Mouse (Mus musculus) left cerebral cortex, adult 8-10 months (tissue): ENCODE measurements around the gene Spef2. TPM values are rescaled to one million over a fixed set of nuclear protein-coding genes. Genes with fewer than 3 reads are reported as not detected.
"Not testable (repeated sequence)": the region's sequence is repeated elsewhere in the genome, so short reads cannot be mapped to it uniquely, and the experiment has no call there.

Experiments used
- DNase-seq, 2 experiments: peaks; one replicate each; pipeline ENCODE4 v3.0.0; 2022; ENCODE audit warnings: low spot score in 2 of 2
- total RNA-seq, 4 experiments: library from RNA; stranded (reverse); gene quantifications; 2 replicates each; pipeline ENCODE4 v1.2.4; 2022

Spef2 gene
- total RNA-seq, 4 experiments from 2014 or later, result 1.5 to 1.9 (median 1.6) TPM

DNA sequence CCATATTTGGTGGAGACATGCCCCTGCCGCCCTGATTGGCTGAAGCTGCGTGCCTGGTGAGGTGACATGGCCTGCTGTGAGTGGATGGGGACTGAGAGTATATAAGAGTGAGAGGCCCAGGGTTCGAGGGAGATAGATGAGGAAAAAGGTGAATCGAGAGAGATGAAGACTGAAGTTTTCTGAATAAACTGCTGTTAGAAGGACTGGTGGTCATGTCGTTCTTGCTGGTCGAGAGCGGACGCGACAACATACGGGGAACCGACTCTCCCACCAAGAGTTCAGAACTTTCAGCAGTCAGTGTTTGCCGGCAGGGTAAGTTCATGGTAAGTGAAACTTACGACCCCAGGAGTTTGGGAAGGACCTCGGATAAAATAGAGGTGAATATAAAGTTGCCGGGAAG lies 191.4 kb downstream of the Spef2 start:
- DNase-seq, result not testable (repeated sequence)

DNA sequence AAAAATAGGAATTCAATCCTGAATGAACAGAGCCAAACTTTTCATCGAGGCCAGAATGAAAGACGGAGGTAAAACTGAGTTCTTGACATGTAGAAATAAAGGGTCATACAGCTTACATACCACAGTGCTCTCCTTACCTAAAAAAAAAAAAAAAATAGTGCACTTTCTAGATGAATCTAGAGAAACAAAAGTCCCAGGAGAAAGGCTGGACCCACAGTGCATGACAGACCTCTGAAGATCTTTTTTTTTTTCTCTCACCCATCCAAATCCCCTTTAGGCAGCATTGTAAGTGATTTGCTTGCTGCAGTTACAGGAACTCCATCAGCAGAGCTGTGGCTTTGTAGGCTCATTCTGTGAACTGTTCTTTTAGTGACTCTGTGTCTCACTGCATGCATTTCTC lies 199.7 kb downstream of the Spef2 start:
- DNase-seq, result no peak

DNA sequence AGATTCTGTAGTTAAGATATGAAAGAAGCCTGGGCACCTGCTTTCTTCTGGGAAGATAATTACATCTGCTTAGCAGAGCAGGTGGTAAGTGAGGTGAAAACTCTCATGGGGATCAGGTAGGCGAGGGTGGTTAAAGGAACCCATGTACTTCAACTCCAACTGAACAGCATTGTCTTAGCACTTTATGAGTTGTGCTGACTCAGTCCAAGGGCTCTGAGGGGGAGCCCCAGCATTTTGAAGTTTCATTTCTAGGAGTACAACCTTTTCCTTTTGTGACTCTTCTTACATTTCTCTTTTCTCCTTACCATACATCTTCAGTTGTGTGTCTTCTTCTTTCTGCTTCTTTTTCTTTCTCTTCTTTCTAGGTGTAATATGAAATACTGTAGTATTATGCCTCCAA lies 213.5 kb downstream of the Spef2 start:
- no peak for DNase-seq

DNA sequence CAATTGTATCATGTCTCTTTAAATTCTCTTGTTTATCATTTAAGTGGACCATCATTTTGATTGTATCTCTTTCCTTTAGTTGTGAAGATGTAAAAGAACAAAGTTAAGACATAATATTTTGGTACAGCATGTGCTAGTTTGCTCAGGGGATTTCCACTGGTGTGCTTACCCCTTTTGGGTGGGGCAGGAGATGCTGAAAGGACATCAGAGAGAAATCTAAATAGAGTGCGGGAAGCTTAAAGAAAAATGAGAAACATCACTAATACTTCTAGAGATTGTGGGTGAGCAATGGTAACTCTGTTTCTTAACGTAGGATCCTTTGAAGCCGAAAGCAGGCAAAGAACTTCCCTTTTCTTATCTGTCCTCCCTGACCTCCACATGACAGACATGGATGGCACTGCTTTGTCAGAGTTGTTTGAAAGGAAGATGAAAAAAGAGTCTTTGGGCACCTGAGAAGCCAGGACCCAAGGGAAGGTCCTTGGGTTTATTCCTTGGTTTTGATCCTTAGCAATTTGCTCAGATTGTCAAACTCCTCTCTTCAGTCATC lies 215.2 kb downstream of the Spef2 start:
- no peak for DNase-seq

DNA sequence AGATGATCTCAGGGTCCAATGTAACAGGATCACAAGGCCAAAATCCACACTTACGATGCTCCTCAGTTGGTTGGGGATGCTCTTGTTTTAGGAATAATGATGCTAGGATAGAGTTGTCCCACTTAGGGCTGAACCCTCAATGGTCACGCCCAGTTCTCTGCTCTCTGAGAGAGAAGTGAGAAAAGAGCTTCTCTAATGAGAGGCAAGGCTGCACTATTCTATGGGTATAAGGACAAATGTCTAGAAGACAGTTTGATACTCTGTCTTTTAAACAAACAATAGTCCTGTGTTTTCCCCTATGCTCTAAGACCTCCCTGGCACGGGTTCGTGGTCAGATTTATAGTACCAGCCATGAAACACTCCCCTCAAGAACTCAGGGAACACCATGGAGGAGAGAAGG lies 218.6 kb downstream of the Spef2 start, which contains the start of gene Il7r:
Gene Il7r (minus strand): TSS at position 101 of the 400 bp plus-strand sequence.
- DNase-seq, result no peak

DNA sequence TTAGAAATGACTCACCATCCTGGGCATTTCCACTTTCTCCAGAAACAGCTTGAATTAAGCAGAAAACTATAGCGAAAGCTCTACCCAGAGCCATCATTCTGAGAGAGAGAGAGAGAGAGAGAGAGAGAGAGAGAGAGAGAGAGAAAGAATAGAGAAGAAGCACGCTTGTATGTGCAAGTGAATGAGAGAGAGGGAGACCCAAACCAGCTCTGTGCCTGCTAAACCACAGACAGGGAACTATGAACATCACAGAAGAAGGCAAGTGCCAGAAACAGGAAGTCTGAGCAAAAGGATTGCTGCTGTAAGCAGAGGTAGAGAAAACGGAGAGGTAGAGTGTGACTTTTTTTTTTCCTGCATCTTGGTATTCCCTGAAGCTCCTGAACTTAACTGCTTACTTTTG lies 219.0 kb downstream of the Spef2 start:
- no peak for DNase-seq

Other genes with a start within 250 kb of the Spef2 start
- gene Il7r, start 218.7 kb downstream of the Spef2 start, total RNA-seq, result under 1 TPM; 0.11 to 0.49 (median 0.26) TPM